Mouse (Mus musculus): ENCODE measurements around the gene Serpini2. TPM values are rescaled to one million over a fixed set of nuclear protein-coding genes. Genes with fewer than 3 reads are reported as not detected.
"Not testable (repeated sequence)": the region's sequence is repeated elsewhere in the genome, so short reads cannot be mapped to it uniquely, and the experiment has no call there.

Serpini2 gene
- not detected in 2 replicates for polyA plus RNA-seq (2012; rRNA removed)

GRCm38 (mm10) chr3:75269978-75270377 lies at the start of gene Serpini2:
Serpini2 (minus strand) TSS chr3:75270078.
- WGBS, result 89% methylated on average over 2 of the region's 2 CpGs

DNA sequence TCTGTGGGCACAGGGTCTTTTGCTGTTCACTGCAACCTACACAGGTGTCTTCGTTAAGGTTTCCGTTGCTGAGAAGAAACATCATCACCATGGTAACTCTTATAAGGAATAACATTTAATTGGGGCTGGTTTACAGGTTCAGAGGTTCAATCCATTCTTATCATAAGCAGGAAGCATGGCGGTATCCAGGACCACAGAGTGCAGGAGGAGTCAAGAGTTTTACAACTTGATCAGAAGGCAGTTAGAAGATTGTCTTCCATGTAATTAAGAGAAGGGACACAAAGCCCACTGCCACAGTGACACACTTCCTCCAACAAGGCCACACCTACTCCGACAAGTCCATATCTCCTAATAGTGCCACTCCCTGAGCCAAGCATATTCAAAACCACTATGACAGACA lies 39.0 kb upstream of the Serpini2 start:
- 86% methylated on average over 4 of the region's 4 CpGs for WGBS
- no peak for TF ChIP-seq CTCF (IDR thresholded peaks at IDR 0.05; ENCODE audit: borderline replicate concordance, insufficient read depth, low read depth, low read length)
- no peak for TF ChIP-seq POLR2A (IDR thresholded peaks at IDR 0.05; ENCODE audit: borderline replicate concordance, insufficient read depth, low read length)
- no peaks in the 10 kb centered on the region for H3K27me3 ChIP-seq (ENCODE audit: control insufficient read depth, insufficient read depth, low read length)
- DNase-seq, result no peak
- no peak overlapping the region for H3K4me3 ChIP-seq (replicated peaks; ENCODE audit: insufficient read depth, low read depth, low read length)
- H3K27ac ChIP-seq (ENCODE audit: insufficient read depth, low read length), result no peak overlapping the region
- H3K4me1 ChIP-seq (ENCODE audit: control insufficient read depth, insufficient read depth, low read length), result no peaks in the 10 kb centered on the region

More at GRCm38 (mm10) chr3:75269978-75270377, at the start of gene Serpini2:
- TF ChIP-seq CTCF (IDR thresholded peaks at IDR 0.05; ENCODE audit: borderline replicate concordance, insufficient read depth, low read depth, low read length) (no peak), POLR2A (IDR thresholded peaks at IDR 0.05; ENCODE audit: borderline replicate concordance, insufficient read depth, low read length) (no peak)
- no peaks in the 10 kb centered on the region for H3K4me1 ChIP-seq (ENCODE audit: control insufficient read depth, insufficient read depth, low read length)
- no peak within 1 kb of the TSS for H3K27ac ChIP-seq (ENCODE audit: insufficient read depth, low read length)
- no peak within 1 kb of the TSS for H3K4me3 ChIP-seq (replicated peaks; ENCODE audit: insufficient read depth, low read depth, low read length)
- no peaks in the 10 kb centered on the region for H3K27me3 ChIP-seq (ENCODE audit: control insufficient read depth, insufficient read depth, low read length)
- no peak for DNase-seq

- TF ChIP-seq POLR2A (IDR thresholded peaks at IDR 0.05; ENCODE audit: borderline replicate concordance, insufficient read depth, low read length), result no peak
- no peak for TF ChIP-seq CTCF (IDR thresholded peaks at IDR 0.05; ENCODE audit: borderline replicate concordance, insufficient read depth, low read depth, low read length)
- Histone ChIP-seq H3K27ac (ENCODE audit: insufficient read depth, low read length) (no peak overlapping the region), H3K4me1 (ENCODE audit: control insufficient read depth, insufficient read depth, low read length) (no peaks in the 10 kb centered on the region), H3K4me3 (replicated peaks; ENCODE audit: insufficient read depth, low read depth, low read length) (no peak overlapping the region), H3K27me3 (ENCODE audit: control insufficient read depth, insufficient read depth, low read length) (no peaks in the 10 kb centered on the region)
- 75% methylated on average over 3 of the region's 3 CpGs for WGBS
- DNase-seq, result no peak
Measured at GRCm38 (mm10) chr3:75308228-75308627, 38.4 kb upstream of the Serpini2 start.

- WGBS, result 97% methylated on average over 3 of the region's 3 CpGs
- no peak overlapping the region for H3K27ac ChIP-seq (ENCODE audit: insufficient read depth, low read length)
- H3K4me1 ChIP-seq (ENCODE audit: control insufficient read depth, insufficient read depth, low read length), result no peaks in the 10 kb centered on the region
- DNase-seq, result no peak
- H3K27me3 ChIP-seq (ENCODE audit: control insufficient read depth, insufficient read depth, low read length), result no peaks in the 10 kb centered on the region
- no peak for TF ChIP-seq CTCF (IDR thresholded peaks at IDR 0.05; ENCODE audit: borderline replicate concordance, insufficient read depth, low read depth, low read length)
- no peak for TF ChIP-seq POLR2A (IDR thresholded peaks at IDR 0.05; ENCODE audit: borderline replicate concordance, insufficient read depth, low read length)
- H3K4me3 ChIP-seq (replicated peaks; ENCODE audit: insufficient read depth, low read depth, low read length), result no peak overlapping the region
Measured at GRCm38 (mm10) chr3:75305584-75305983, 35.7 kb upstream of the Serpini2 start.

DNA sequence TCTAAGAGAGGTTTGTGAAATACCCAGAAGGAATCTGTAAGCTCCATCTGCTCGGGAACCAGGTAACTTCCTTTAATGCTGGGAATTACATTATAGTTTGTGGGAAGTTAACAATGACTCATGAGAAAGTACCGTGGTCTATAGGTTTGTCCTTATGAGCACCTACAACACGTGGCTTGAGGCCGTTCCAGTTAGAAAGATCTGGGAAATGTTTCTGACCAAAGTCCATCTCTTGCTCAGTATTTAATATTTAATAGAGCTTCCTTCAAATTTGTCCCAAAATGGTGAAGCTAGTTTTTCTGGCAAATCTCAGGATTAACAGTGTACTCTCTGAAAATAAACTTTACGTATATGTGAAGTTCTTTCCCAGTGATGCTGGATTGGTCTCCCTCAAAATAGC lies 34.7 kb upstream of the Serpini2 start:
- 95% methylated on average over 5 of the region's 5 CpGs for WGBS
- DNase-seq, result no peak

DNA sequence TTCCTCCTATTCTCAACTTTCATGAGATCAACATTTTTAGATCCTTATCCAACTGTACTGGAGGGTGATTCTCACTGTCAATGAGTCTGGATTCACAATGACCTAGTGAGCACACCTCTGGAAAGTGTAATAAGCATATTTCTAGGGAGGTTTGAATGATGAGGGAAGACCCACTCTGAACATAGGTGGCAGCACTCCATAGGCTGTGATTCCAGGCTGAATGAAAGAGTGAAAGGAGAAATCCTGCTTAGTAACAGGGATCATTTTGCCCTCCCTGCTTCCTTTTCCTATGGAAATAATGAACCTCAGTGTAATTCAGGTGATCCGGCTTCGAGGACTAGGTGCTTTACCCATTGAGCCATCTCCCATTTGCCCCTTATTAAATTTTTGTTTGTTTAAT lies 31.2 kb upstream of the Serpini2 start:
- H3K27me3 ChIP-seq (ENCODE audit: control insufficient read depth, insufficient read depth, low read length), result no peaks in the 10 kb centered on the region
- 95% methylated on average over 2 of the region's 2 CpGs for WGBS
- peaks cover 3% of the 10 kb centered on the region; the same call in 1 of the 2 replicates for H3K4me1 ChIP-seq (ENCODE audit: control insufficient read depth, insufficient read depth, low read length)
- no peak overlapping the region for H3K27ac ChIP-seq (ENCODE audit: insufficient read depth, low read length)
- TF ChIP-seq CTCF (IDR thresholded peaks at IDR 0.05; ENCODE audit: borderline replicate concordance, insufficient read depth, low read depth, low read length) (no peak), POLR2A (IDR thresholded peaks at IDR 0.05; ENCODE audit: borderline replicate concordance, insufficient read depth, low read length) (no peak)
- DNase-seq, result no peak
- no peak overlapping the region for H3K4me3 ChIP-seq (replicated peaks; ENCODE audit: insufficient read depth, low read depth, low read length)

More for the DNA sequence above, 34.7 kb upstream of the Serpini2 start:
- TF ChIP-seq POLR2A (IDR thresholded peaks at IDR 0.05; ENCODE audit: borderline replicate concordance, insufficient read depth, low read length) (no peak), CTCF (IDR thresholded peaks at IDR 0.05; ENCODE audit: borderline replicate concordance, insufficient read depth, low read depth, low read length) (no peak)
- H3K4me3 ChIP-seq (replicated peaks; ENCODE audit: insufficient read depth, low read depth, low read length), result no peak overlapping the region
- H3K27me3 ChIP-seq (ENCODE audit: control insufficient read depth, insufficient read depth, low read length), result no peaks in the 10 kb centered on the region
- no peak overlapping the region for H3K27ac ChIP-seq (ENCODE audit: insufficient read depth, low read length)
- H3K4me1 ChIP-seq (ENCODE audit: control insufficient read depth, insufficient read depth, low read length), result no peaks in the 10 kb centered on the region

- 92% methylated on average over 1 of the region's 1 CpGs for WGBS
- not testable (repeated sequence) for DNase-seq; H3K27ac ChIP-seq (ENCODE audit: insufficient read depth, low read length); H3K27me3 ChIP-seq (ENCODE audit: control insufficient read depth, insufficient read depth, low read length); H3K4me3 ChIP-seq (replicated peaks; ENCODE audit: insufficient read depth, low read depth, low read length); H3K4me1 ChIP-seq (ENCODE audit: control insufficient read depth, insufficient read depth, low read length)
Measured at GRCm38 (mm10) chr3:75299464-75299863, 29.6 kb upstream of the Serpini2 start.

GRCm38 (mm10) chr3:75297758-75298111 lies 27.9 kb upstream of the Serpini2 start:
- TF ChIP-seq POLR2A (IDR thresholded peaks at IDR 0.05; ENCODE audit: borderline replicate concordance, insufficient read depth, low read length) (no peak), CTCF (IDR thresholded peaks at IDR 0.05; ENCODE audit: borderline replicate concordance, insufficient read depth, low read depth, low read length) (no peak)
- Histone ChIP-seq H3K4me3 (replicated peaks; ENCODE audit: insufficient read depth, low read depth, low read length) (no peak overlapping the region), H3K27me3 (ENCODE audit: control insufficient read depth, insufficient read depth, low read length) (no peaks in the 10 kb centered on the region), H3K4me1 (ENCODE audit: control insufficient read depth, insufficient read depth, low read length) (peaks cover 3% of the 10 kb centered on the region; the same call in 1 of the 2 replicates), H3K27ac (ENCODE audit: insufficient read depth, low read length) (no peak overlapping the region)
- no peak for DNase-seq
- 35% methylated on average over 3 of the region's 3 CpGs for WGBS
